Mouse (Mus musculus) cerebellum, postnatal 4 days (tissue): ENCODE measurements at regions not wholly inside any gene's neighbourhood (a gene's known extent, or its start where the extent isn't known, plus 50 kb on each side); places are given as distances from the start of the nearest gene placed in this dataset.
A peak's percentile ranks its signal among the peaks of the same experiment; 100 is the strongest.

Experiments
- DNase-seq, 2 experiments: peaks; one replicate each; pipeline ENCODE4 v3.0.0; 2022; ENCODE audit warnings: low spot score in 2 of 2, mixed read lengths in 1 of 2

GRCm38 (mm10) chr12:68683176-68683575, 475.8 kb downstream of the Rps29 start:
- no peak for DNase-seq

- DNase-seq, result no peak
Measured at GRCm38 (mm10) chr12:68680668-68681067, 478.3 kb downstream of the Rps29 start.

GRCm38 (mm10) chr12:68676096-68676775, 482.8 kb downstream of the Rps29 start:
- DNase-seq, result no peak

GRCm38 (mm10) chr12:68672011-68672410, 487.0 kb downstream of the Rps29 start:
- DNase-seq, result no peak

- no peak for DNase-seq
Measured at GRCm38 (mm10) chr12:68645901-68646585, 512.9 kb downstream of the Rps29 start.

GRCm38 (mm10) chr12:68643671-68644070, 515.3 kb downstream of the Rps29 start:
- no peak for DNase-seq

- no peak for DNase-seq
Measured at GRCm38 (mm10) chr12:68632441-68632840, 526.5 kb downstream of the Rps29 start.

GRCm38 (mm10) chr12:68618337-68618736, 540.6 kb downstream of the Rps29 start:
- DNase-seq, result no peak

- no peak for DNase-seq
Measured at GRCm38 (mm10) chr12:68605417-68606000, 553.5 kb downstream of the Rps29 start.

GRCm38 (mm10) chr12:68604524-68605299, 554.3 kb downstream of the Rps29 start:
- DNase-seq, result no peak

- DNase-seq, result no peak
Measured at GRCm38 (mm10) chr12:68602682-68603081, 556.3 kb downstream of the Rps29 start.

- DNase-seq, result no peak
Measured at GRCm38 (mm10) chr12:68601366-68601765, 557.6 kb downstream of the Rps29 start.

- DNase-seq, result peak in 1 of 2 experiments; percentile 34
Measured at GRCm38 (mm10) chr12:68599681-68600596, 559.0 kb downstream of the Rps29 start.

GRCm38 (mm10) chr12:68599016-68599616, 559.9 kb downstream of the Rps29 start:
- no peak for DNase-seq

- DNase-seq, result no peak
Measured at GRCm38 (mm10) chr12:68585524-68585872, 573.5 kb downstream of the Rps29 start.

GRCm38 (mm10) chr12:68584786-68585523, 574.0 kb downstream of the Rps29 start:
- no peak for DNase-seq

- DNase-seq, result no peak
Measured at GRCm38 (mm10) chr12:68579909-68580308, 579.1 kb downstream of the Rps29 start.

- DNase-seq, result peak; percentile 24 to 38
Measured at GRCm38 (mm10) chr12:68577453-68577852, 581.5 kb downstream of the Rps29 start.

GRCm38 (mm10) chr12:68576855-68577254, 582.1 kb downstream of the Rps29 start:
- DNase-seq, result no peak
